Mouse (Mus musculus) urinary bladder, postnatal 36 days (tissue): ENCODE measurements around the gene Gm37240.

ENCODE experiments used
- DNase-seq, 2 experiments: peaks; one replicate each; pipeline ENCODE4 v3.0.0; 2022; ENCODE audit warnings: low spot score in 2 of 2, mixed read lengths in 1 of 2

The Gm37240 gene

GRCm38 (mm10) chr3:85500096-85500495 lies 387.2 kb downstream of the Gm37240 start:
- no peak for DNase-seq

DNA sequence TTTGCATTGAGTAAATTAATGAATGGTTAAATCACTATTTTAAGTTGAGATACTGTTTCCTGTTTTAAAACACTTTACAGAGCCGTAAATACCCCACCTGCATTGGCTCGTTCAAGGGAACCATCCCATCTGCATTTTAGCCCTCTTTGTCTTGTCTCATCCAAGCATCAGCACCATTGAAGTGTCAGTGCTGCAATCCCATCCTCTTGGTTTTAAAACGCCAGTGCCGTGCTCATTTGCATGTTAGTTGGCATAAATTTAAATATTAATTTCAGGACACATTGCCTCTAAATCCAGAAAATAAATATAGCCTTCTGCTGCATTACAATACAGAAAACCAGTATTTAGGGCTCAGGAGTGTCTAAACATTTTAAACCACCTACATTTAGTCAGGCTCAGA lies 391.2 kb downstream of the Gm37240 start:
- no peak for DNase-seq

- DNase-seq = no peak
Measured at GRCm38 (mm10) chr3:85493796-85494195, 393.5 kb downstream of the Gm37240 start.

DNA sequence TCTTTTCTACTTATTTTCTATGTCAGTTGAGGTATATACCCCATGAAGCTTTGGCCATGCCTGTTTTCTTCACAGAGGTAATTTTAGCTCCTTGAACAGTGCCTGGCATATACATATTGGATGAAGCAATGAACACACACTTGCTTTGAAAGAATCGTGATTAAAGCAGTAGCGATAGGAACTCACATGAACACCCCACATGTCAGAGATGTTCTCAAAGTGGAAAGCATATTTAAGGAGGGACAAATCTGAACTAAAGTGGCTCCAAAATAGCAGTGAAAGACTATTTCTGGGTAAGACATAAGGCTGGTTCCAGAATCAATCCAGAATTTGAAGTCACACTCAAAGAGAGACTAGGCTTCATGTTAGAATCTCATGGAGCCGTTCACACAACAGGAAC lies 397.1 kb downstream of the Gm37240 start:
- DNase-seq = no peak

DNA sequence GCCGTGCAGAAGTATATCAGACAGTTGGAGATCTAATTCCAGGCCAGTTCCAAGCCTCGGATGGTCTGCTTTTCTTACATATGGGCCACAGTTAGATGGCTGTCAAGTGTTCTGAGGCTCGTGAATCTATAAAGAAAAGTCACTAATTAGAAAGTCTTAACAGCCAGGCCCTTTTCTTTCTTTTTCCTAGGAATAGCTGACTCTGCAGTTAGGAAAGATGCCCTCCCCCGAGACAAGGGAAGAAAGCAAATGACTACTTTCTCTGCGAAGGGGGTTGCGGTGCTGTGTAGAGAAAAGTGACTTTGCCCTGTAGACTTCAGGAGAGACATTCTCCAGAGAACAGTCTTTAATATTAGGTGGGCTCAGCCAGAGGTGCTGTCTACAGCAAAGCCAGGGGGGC lies 399.9 kb downstream of the Gm37240 start:
- no peak for DNase-seq

DNA sequence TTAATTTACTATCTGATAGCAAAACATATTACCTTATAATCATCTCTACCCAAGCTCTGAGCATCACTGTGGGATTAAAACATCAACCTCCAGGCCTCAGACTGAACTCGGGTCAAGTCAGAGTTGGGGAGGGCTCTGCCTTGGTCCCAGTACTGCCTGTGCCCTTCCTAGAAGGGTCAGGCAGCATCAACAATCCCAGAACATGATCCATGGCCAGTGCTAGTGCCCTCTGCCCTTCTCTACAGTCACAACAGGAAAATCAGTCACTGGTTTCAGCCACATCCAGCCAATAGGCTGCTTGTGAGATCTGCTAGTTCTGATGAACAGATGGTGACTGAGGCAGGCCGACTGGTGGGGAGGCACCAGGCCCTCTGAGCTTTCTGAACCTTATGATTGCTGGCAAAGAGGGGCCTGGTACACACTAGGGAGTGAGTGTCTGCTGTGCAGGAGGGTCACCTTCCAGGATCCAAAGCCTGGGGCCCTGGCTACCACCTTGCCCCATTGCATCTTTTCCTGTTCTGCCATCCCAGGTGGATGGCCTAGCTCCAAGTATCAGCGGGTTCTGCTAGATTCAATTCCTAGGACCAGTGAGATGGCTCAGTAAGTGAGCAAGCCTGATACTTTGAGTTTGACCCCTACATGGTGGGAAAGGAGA lies 401.7 kb downstream of the Gm37240 start:
- no peak for DNase-seq

DNA sequence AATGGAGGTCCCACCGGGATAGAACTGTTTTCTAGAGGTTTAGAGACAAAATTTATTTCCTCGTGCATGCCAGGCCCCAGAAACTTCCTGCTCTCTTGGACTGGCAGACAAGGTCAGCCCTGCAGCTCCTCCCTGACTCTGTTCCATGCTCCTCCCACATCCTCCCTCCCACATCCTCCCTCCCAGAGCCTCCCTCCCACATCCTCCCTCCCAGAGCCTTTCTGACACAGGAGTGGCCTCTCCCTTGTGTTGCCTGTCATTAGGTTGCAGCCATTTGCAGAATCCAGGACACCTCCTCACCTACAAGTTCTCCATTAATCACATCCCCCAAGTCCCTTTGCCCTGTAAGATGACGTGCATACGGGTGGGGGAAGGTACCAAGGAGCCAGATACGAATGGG lies 404.7 kb downstream of the Gm37240 start:
- peak in 1 of 2 experiments; percentile 2 for DNase-seq

DNA sequence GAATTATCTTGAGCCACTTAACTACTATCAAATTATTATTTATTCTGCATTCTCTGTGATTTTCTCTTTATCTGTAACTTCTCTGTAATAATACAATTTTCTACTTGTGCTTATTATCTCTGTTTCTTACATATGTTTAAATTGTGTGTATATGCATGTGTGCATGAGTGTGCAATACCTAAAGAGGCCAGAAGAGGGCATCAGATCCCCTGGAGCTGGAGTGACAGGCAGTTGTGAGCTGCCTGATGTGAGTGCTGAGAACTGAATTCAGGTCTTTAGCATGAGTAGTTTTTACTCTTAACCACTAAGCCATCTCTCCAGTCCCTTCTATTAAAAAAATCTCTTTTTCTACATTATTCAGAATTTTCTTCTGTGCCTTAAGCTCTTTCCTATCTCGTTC lies 406.7 kb downstream of the Gm37240 start:
- no peak for DNase-seq

DNA sequence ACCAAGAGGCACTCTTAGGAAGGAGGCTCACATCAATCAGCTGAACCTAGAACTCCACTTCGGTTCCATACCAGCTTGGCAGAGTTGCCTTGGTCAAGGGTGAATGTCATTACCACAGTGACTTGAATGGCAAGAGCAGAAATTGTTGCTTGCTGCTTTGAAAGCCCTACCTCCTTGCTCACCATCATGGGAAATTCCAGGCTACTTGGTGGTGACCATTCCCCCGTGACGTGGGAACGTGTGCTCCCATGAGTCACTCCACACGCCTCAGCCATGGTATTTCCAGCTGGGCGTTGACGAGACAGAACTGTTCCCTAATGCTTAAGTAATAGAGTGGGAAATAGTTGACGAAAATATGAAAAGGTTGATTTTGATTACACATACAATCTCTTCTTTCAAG lies 408.6 kb downstream of the Gm37240 start:
- no peak for DNase-seq

DNA sequence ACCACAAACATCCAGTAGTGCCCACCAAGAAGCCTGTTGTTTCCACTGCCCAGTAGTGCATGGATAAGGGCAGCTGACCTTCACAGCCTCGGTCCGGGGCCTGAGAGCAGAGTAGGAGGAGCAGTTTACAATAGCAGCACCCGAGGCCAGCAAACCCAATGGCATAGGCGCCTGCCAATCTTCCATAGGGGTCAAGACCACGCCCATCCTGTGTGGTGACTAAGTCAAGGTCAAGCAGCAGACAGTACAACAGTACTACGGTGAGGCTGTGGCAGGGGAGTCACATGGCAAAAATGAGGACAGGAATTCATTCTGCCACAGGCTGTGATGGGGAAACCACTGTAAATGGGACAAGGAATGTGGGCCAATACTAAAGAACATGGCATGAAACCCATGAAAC lies 417.6 kb downstream of the Gm37240 start:
- no peak for DNase-seq

DNA sequence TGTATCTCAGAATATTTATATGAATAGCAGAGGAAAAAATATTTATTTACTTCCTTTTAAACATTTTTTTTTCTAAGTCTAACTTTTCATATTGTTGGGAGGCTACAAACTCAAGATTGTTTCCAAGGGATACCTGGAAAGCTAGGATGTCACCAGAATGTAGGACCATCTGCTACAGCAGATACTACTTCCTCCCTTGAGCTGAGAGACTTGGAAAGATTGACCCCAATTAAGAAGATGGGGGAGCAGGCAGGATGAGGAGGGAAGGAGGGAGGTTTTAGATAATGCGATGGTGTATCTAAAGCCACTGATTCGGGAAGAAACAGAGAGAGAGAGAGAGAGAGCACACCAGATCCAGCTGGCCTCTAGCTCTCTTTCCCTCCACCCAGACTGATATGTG lies 418.3 kb downstream of the Gm37240 start:
- no peak for DNase-seq

DNA sequence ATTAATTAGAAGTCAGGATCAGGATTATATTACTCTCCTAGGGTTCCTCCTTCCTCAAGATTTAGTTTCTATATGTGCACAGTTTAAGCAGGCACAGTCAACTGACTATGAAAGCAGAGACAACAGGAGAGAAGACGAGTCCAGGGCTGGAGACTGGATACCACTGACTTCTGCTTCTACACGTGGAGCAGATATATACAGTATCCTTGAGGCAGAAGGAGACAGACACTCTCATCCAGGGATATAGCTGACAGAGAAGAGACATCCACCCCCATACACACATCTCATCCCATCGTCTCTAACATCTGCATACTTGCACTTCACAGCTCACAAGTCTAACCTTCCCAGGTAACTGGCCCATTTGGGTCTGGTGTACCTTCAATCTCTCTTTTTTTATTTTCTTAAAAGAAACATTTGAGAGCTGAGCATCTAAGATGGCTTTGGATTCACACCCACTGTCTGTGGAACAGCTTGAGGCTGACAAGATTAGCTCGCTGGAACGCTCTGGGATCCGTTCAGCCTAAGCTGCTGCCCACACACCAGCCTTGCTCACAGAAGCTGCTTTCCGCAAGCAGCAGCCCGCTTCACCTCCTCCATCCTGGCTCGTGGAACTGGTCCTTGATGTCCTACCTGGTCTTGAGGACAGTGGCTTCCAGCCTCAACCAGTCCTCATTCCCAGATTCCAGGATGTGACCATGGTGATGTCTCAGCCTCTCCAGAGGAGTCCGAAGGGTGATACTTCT lies 421.9 kb downstream of the Gm37240 start:
- DNase-seq = no peak

DNA sequence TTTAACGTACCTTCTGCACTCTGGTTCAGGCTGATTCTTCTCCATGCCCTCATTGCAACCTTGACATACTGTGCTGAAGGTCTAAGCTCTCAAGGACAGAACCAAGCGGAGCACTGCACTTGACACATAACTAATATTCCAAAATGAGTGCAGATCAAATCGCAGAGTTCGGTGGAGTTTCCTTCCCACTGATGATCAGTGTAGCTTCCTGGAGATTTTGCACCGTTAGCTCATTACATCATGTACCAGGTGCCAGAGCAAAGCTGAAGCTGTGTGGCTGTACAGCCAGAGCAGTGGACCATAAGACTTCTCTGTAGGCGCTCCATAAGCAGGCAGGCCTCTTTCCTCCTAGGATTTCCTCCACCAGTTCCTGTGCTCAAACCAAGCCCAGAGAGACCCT lies 427.3 kb downstream of the Gm37240 start:
- DNase-seq = no peak

DNA sequence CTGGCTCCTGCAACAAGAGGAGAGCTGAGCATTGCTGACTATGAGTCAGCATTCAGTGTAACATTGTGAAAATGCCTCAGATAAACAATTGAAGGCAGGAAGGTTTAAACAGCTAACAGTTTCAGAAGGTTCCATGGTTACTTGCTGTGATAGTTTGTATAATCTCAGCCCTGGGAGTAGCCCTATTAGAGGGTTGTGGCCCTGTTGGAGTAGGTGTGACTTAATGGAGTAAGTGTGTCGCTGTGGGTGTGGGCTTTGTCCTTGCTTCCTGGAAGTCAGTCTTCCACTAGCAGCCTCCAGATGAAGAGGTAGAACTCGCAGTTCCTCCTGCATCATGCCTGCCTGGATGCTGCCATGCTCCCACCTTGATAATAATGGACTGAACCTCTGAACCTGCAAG lies 430.3 kb downstream of the Gm37240 start:
- no peak for DNase-seq

GRCm38 (mm10) chr3:85455453-85455852 lies 431.9 kb downstream of the Gm37240 start:
- DNase-seq = no peak

DNA sequence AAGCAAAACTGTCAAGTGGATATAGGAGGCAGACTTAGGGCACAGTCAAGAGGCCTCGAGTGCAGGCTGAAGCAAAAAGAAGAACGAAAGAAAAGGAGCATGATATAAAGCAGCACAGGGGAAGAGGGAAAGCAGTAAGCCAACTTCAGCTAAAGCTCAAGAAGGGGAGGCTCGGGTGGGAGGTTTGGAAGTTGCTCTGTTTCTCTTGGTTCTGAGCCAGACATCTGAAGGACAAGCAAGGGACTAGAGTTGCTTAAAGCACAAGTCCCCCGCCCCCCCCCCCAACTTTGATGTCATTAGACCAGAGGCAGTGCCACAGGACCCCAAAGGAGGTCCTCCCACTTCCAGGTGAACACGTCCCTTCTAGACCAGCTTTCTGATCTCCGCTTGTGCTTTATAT lies 433.3 kb downstream of the Gm37240 start:
- DNase-seq = no peak

- no peak for DNase-seq
Measured at GRCm38 (mm10) chr3:85449461-85449860, 437.9 kb downstream of the Gm37240 start.

DNA sequence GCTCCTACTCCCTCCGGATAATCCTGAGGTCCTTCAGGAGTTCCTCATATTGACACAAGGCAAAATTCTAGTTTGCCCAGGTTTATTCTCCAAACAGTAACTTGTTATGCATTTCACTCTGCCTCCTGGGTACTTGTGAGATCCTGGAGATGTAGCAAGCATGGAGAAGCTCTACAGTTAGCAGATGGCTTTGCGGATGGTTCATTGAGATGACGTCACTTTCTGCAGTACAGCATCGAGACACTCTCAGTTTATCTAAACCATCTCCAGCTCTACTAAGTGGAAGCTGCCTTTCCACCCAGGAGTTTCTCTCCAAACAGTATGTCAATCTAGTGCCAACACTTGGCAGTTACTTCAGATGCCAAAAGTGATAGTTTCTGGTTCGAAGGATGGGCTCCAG lies 444.5 kb downstream of the Gm37240 start:
- DNase-seq = no peak

GRCm38 (mm10) chr3:85442261-85442660 lies 445.1 kb downstream of the Gm37240 start:
- no peak for DNase-seq

DNA sequence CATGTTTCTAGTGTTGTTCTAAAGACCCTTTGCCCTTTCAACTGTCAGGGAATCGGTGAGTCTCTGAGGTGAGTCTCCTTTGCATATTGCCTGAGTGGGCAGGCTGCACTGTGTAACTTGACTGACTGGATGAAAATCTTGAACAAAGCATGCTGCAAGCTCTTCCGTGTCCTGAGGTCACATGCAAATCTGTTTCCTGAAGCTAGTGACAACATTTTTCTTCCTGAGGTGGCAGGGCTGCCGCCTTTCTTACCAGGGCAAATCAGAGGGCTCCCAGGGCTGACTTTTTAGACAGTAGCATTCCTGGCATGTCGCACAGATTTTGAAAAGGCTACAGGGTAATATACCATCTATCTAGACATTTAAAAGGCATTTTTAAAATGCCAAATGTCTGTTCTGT lies 451.9 kb downstream of the Gm37240 start:
- no peak for DNase-seq

- no peak for DNase-seq
Measured at GRCm38 (mm10) chr3:85431208-85431607, 456.1 kb downstream of the Gm37240 start.

GRCm38 (mm10) chr3:85423376-85423997 lies 463.8 kb downstream of the Gm37240 start:
- no peak for DNase-seq

DNA sequence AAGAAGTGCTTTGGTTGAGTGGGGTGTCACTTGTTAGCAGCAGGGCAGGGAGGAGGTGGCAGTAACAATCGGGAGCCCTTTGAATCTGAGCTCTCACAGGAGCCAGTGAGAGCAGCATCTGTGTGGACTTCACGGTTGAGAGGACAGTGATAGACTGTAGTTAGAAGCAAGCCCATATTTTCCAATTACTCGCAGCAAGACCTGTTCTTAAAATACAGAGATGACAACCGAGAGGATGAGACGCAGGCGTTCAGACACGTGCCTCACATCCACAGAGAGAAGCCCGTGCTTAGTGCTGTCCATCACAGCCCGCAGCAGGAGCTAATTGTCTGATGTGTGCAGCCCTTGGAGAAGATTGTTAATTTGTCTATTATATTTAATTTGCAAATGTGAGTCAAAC lies 465.9 kb downstream of the Gm37240 start:
- no peak for DNase-seq
